Mouse (Mus musculus): ENCODE data around the gene BC030867.
"Not testable (repeated sequence)": the region's sequence is repeated elsewhere in the genome, so short reads cannot be mapped to it uniquely, and the experiment has no call there.

- TF ChIP-seq CTCF (IDR thresholded peaks at IDR 0.05; ENCODE audit: low read depth, low read length); POLR2A (IDR thresholded peaks at IDR 0.05; ENCODE audit: borderline replicate concordance, low read depth, low read length): not testable (repeated sequence)
Observed at GRCm38 (mm10) chr11:102280267-102280666, 31.6 kb downstream of the BC030867 start.

Data from bone marrow macrophage, adult 2 months (primary cell).